Mouse (Mus musculus) embryonic facial prominence, embryonic 14.5 days (tissue): ENCODE measurements around the gene Susd5. TPM values are rescaled to one million over a fixed set of nuclear protein-coding genes. Genes with fewer than 3 reads are reported as not detected.
"Not testable (repeated sequence)": the region's sequence is repeated elsewhere in the genome, so short reads cannot be mapped to it uniquely, and the experiment has no call there.

Experiments used
- ATAC-seq: fragments of 200-750 bp; cut with Nextera tagmentation; 2 replicates; pipeline ENCODE4 v1.8.0; 2017; ENCODE audit warnings: low read depth, moderate number of reproducible peaks, moderate TSS enrichment
- DNase-seq: peaks from one replicate; pipeline ENCODE4 v3.0.0-alpha.2; 2015; ENCODE audit warnings: low spot score
- H3K27ac ChIP-seq: fragments of 300-500 bp; sonication (generic); replicated peaks from 2 replicates; pipeline ENCODE4 v1.5.1; 2014; ENCODE audit warnings: low read depth, mild to moderate bottlenecking, low read length, moderate library complexity
- H3K27me3 ChIP-seq: fragments of 300-500 bp; sonication (generic); replicated peaks from 2 replicates; pipeline ENCODE4 v1.6.1; 2014; ENCODE audit warnings: low read length; ENCODE audit not compliant: control insufficient read depth, insufficient read depth
- H3K36me3 ChIP-seq: fragments of 300-500 bp; sonication (generic); 2 replicates; pipeline ENCODE4 v1.6.1; 2014; ENCODE audit warnings: low read length, mixed read lengths; ENCODE audit not compliant: control insufficient read depth, insufficient read depth
- H3K4me1 ChIP-seq: fragments of 300-500 bp; sonication (generic); 2 replicates; pipeline ENCODE4 v1.6.1; 2014; ENCODE audit warnings: antibody characterized with exemption, low read length; ENCODE audit not compliant: control insufficient read depth, insufficient read depth
- H3K4me2 ChIP-seq: fragments of 300-500 bp; sonication (generic); 2 replicates; pipeline ENCODE4 v1.6.1; 2014; ENCODE audit warnings: low read depth, mild to moderate bottlenecking, low read length, moderate library complexity, mixed read lengths
- H3K4me3 ChIP-seq: fragments of 300-500 bp; sonication (generic); 2 replicates; pipeline ENCODE4 v1.5.1; 2014; ENCODE audit warnings: low read depth, mild to moderate bottlenecking, low read length
- H3K9ac ChIP-seq: fragments of 300-500 bp; sonication (generic); 2 replicates; pipeline ENCODE4 v1.6.1; 2014; ENCODE audit warnings: low read depth, mild to moderate bottlenecking, low read length, moderate library complexity, mixed read lengths
- H3K9me3 ChIP-seq: fragments of 300-500 bp; sonication (generic); 2 replicates; pipeline ENCODE4 v1.6.1; 2016; ENCODE audit warnings: low read length; ENCODE audit not compliant: control insufficient read depth
- WGBS: fragments of 180-500 bp; shearing (Covaris S2); extraction: QIAGEN DNeasy Blood & Tissue Kit; methylation state at CpG from one replicate; pipeline ENCODE4 v1.1.7; 2014; 5-methylcytosine and 5-hydroxymethylcytosine counted together
- polyA plus RNA-seq: library from polyadenylated mRNA; unstranded; fragments of >200 nt; fragmentation: Nextera tagmentation; extraction: Ambion mirVana; gene quantifications from 2 replicates; pipeline ENCODE4 v1.2.1, GENCODE M21; 2014

The Susd5 gene
- polyA plus RNA-seq, 1 experiment from 2014 or later = 9.2 TPM

GRCm38 (mm10) chr9:114088885-114089284 is 31.9 kb downstream of the Susd5 start:
- not testable (repeated sequence) for H3K27me3 ChIP-seq, H3K4me3 ChIP-seq, DNase-seq, H3K9ac ChIP-seq, H3K9me3 ChIP-seq, H3K36me3 ChIP-seq, H3K4me2 ChIP-seq, ATAC-seq, H3K4me1 ChIP-seq, H3K27ac ChIP-seq
- 93% methylated on average over 6 of the region's 6 CpGs for WGBS

GRCm38 (mm10) chr9:114092188-114092587 is 35.2 kb downstream of the Susd5 start:
- peak; percentile 70 for DNase-seq
- H3K4me2 ChIP-seq, ATAC-seq, H3K36me3 ChIP-seq, H3K27me3 ChIP-seq, H3K9ac ChIP-seq, H3K4me3 ChIP-seq, H3K9me3 ChIP-seq, H3K4me1 ChIP-seq, H3K27ac ChIP-seq: not testable (repeated sequence)
- 25% methylated on average over 1 of the region's 9 CpGs for WGBS

- no peaks in the 10 kb centered on the region for H3K4me1 ChIP-seq
Observed at GRCm38 (mm10) chr9:114094854-114095253, 37.9 kb downstream of the Susd5 start.

GRCm38 (mm10) chr9:114098716-114099302 is 41.9 kb downstream of the Susd5 start:
- no peak overlapping the region for H3K4me3 ChIP-seq
- WGBS = 74% methylated on average over 9 of the region's 9 CpGs

More at GRCm38 (mm10) chr9:114094854-114095253, 37.9 kb downstream of the Susd5 start:
- no peaks in the 10 kb centered on the region for H3K36me3 ChIP-seq
- WGBS = 83% methylated on average over 2 of the region's 2 CpGs
- H3K9me3 ChIP-seq = no peaks in the 10 kb centered on the region
- ATAC-seq (no peak), DNase-seq (no peak)
- H3K4me2 ChIP-seq = no peak overlapping the region
- no peak overlapping the region for H3K27ac ChIP-seq
- H3K9ac ChIP-seq = no peak overlapping the region
- no peaks in the 10 kb centered on the region for H3K27me3 ChIP-seq
- H3K4me3 ChIP-seq = no peak overlapping the region

GRCm38 (mm10) chr9:114110268-114110667 is 53.3 kb downstream of the Susd5 start:
- H3K27me3 ChIP-seq = no peaks in the 10 kb centered on the region
- no peak overlapping the region for H3K9ac ChIP-seq
- 81% methylated on average over 2 of the region's 2 CpGs for WGBS
- H3K4me1 ChIP-seq = no peaks in the 10 kb centered on the region
- DNase-seq (no peak), ATAC-seq (no peak)
- H3K27ac ChIP-seq = no peak overlapping the region
- H3K4me3 ChIP-seq = no peak overlapping the region
- H3K4me2 ChIP-seq = no peak overlapping the region
- no peaks in the 10 kb centered on the region for H3K36me3 ChIP-seq
- no peaks in the 10 kb centered on the region for H3K9me3 ChIP-seq

More at GRCm38 (mm10) chr9:114098716-114099302, 41.9 kb downstream of the Susd5 start:
- ATAC-seq (no peak), DNase-seq (no peak)
- Histone ChIP-seq H3K27ac (no peak overlapping the region), H3K36me3 (no peaks in the 10 kb centered on the region), H3K9ac (no peak overlapping the region), H3K27me3 (no peaks in the 10 kb centered on the region), H3K4me2 (no peak overlapping the region), H3K9me3 (no peaks in the 10 kb centered on the region), H3K4me1 (no peaks in the 10 kb centered on the region)

GRCm38 (mm10) chr9:114111161-114111560 is 54.2 kb downstream of the Susd5 start:
- Histone ChIP-seq H3K27me3 (no peaks in the 10 kb centered on the region), H3K27ac (no peak overlapping the region), H3K36me3 (no peaks in the 10 kb centered on the region), H3K9me3 (no peaks in the 10 kb centered on the region), H3K4me3 (no peak overlapping the region), H3K9ac (no peak overlapping the region), H3K4me2 (no peak overlapping the region), H3K4me1 (no peaks in the 10 kb centered on the region)
- DNase-seq = peak; percentile 7
- 75% methylated on average over 8 of the region's 8 CpGs for WGBS
- no peak for ATAC-seq

- H3K9me3 ChIP-seq = no peaks in the 10 kb centered on the region
- no peaks in the 10 kb centered on the region for H3K36me3 ChIP-seq
- ATAC-seq = peak; percentile 84
- H3K4me2 ChIP-seq = no peak overlapping the region
- no peaks in the 10 kb centered on the region for H3K4me1 ChIP-seq
- no peak overlapping the region; the same call in 1 of the 2 replicates for H3K27ac ChIP-seq
- H3K27me3 ChIP-seq = no peaks in the 10 kb centered on the region
- 44% methylated on average over 6 of the region's 6 CpGs for WGBS
- no peak overlapping the region for H3K9ac ChIP-seq
- H3K4me3 ChIP-seq = no peak overlapping the region
- DNase-seq = peak; percentile 90
Observed at GRCm38 (mm10) chr9:114112226-114112625, 55.3 kb downstream of the Susd5 start.

- DNase-seq = no peak
- Histone ChIP-seq H3K9me3 (no peaks in the 10 kb centered on the region), H3K4me2 (no peak overlapping the region)
Observed at GRCm38 (mm10) chr9:114113911-114114623, 57.1 kb downstream of the Susd5 start.

GRCm38 (mm10) chr9:114116672-114117071 is 59.7 kb downstream of the Susd5 start:
- H3K9me3 ChIP-seq, H3K4me2 ChIP-seq, H3K36me3 ChIP-seq, ATAC-seq, H3K27ac ChIP-seq, H3K27me3 ChIP-seq, H3K4me3 ChIP-seq, H3K4me1 ChIP-seq, H3K9ac ChIP-seq: not testable (repeated sequence)
- peak; percentile 26 for DNase-seq
- WGBS = 13% methylated on average over 5 of the region's 5 CpGs

More at GRCm38 (mm10) chr9:114113911-114114623, 57.1 kb downstream of the Susd5 start:
- Histone ChIP-seq H3K36me3 (no peaks in the 10 kb centered on the region), H3K27me3 (no peaks in the 10 kb centered on the region), H3K27ac (no peak overlapping the region), H3K9ac (no peak overlapping the region), H3K4me1 (no peaks in the 10 kb centered on the region), H3K4me3 (no peak overlapping the region)
- no peak for ATAC-seq
- 74% methylated on average over 17 of the region's 18 CpGs for WGBS
